Mouse (Mus musculus) kidney, embryonic 14.5 days (tissue): ENCODE data around the gene Dock3. TPM values are rescaled to one million over a fixed set of nuclear protein-coding genes. Genes with fewer than 3 reads are reported as not detected.

ENCODE experiments used
- ATAC-seq: fragments of 200-750 bp; cut with Nextera tagmentation; 2 replicates; pipeline ENCODE4 v1.8.0; 2017; ENCODE audit warnings: moderate number of reproducible peaks, mild to moderate bottlenecking, moderate TSS enrichment, moderate library complexity; ENCODE audit not compliant: low FRiP score, low TSS enrichment
- H3K27ac ChIP-seq: fragments of 300-500 bp; sonication (generic); 2 replicates; pipeline ENCODE4 v1.5.1; 2014; ENCODE audit warnings: low read depth, mild to moderate bottlenecking, low read length, moderate library complexity, mixed read lengths
- H3K27me3 ChIP-seq: fragments of 300-500 bp; sonication (generic); 2 replicates; pipeline ENCODE4 v1.6.1; 2014; ENCODE audit warnings: mild to moderate bottlenecking, low read length; ENCODE audit not compliant: control insufficient read depth, insufficient read depth
- H3K36me3 ChIP-seq: fragments of 300-500 bp; sonication (generic); 2 replicates; pipeline ENCODE4 v1.6.1; 2014; ENCODE audit warnings: low read length, mixed read lengths; ENCODE audit not compliant: control insufficient read depth, insufficient read depth
- H3K4me1 ChIP-seq: fragments of 300-500 bp; sonication (generic); 2 replicates; pipeline ENCODE4 v1.6.1; 2014; ENCODE audit warnings: low read length, mixed read lengths; ENCODE audit not compliant: control insufficient read depth, insufficient read depth
- H3K4me2 ChIP-seq: fragments of 300-500 bp; sonication (generic); replicated peaks from 2 replicates; pipeline ENCODE4 v1.6.1; 2014; ENCODE audit warnings: low read depth, mild to moderate bottlenecking, low read length
- H3K4me3 ChIP-seq: fragments of 300-500 bp; sonication (generic); 2 replicates; pipeline ENCODE4 v1.5.1; 2014; ENCODE audit warnings: mild to moderate bottlenecking, low read length
- H3K9ac ChIP-seq: fragments of 300-500 bp; sonication (generic); 2 replicates; pipeline ENCODE4 v1.6.1; 2014; ENCODE audit warnings: low read depth, mild to moderate bottlenecking, low read length, moderate library complexity
- H3K9me3 ChIP-seq: fragments of 300-500 bp; sonication (generic); 2 replicates; pipeline ENCODE4 v1.6.1; 2016; ENCODE audit warnings: low read length; ENCODE audit not compliant: control insufficient read depth
- whole genome bisulfite sequencing: fragments of 180-500 bp; shearing (Covaris S2); extraction: QIAGEN DNeasy Blood & Tissue Kit; methylation state at CpG from one replicate; pipeline ENCODE4 v1.1.7; 2014; 5-methylcytosine and 5-hydroxymethylcytosine counted together
- polyA plus RNA-seq: library from polyadenylated mRNA; unstranded; fragments of >200 nt; fragmentation: Nextera tagmentation; extraction: Ambion mirVana; gene quantifications from 2 replicates; pipeline ENCODE4 v1.2.1, GENCODE M21; 2014

The Dock3 gene
- polyA plus RNA-seq, 1 experiment from 2014 or later = 0.23 TPM

DNA sequence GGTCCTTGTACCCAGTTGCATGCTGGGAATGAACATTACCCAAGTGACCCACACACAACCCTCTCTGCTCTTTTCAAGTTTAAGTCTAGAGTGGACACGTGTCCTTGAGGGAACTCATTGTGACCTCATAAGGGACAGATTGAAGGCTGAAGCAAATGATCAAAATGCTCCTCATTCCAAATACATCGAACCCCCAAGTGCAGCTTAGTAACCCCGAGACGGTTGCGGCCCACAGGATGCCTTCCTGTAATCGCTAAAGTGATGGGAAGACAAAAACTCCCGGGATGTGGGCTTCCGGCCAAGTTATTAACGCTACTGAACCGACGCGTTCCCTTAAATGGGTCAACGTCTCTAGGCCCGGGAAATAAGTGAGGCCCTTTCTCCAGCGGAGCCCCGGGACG, 340.4 kb downstream of the Dock3 start:
- no peak for ATAC-seq
- H3K4me1 ChIP-seq = peaks cover 14% of the 10 kb centered on the region; the same call in 1 of the 2 replicates
- peak overlapping the region; percentile 88 for H3K27ac ChIP-seq
- H3K9me3 ChIP-seq = no peaks in the 10 kb centered on the region
- peak overlapping the region; percentile 96 for H3K9ac ChIP-seq
- H3K4me2 ChIP-seq = peak overlapping the region; percentile 72
- WGBS = under 1% methylated on average over 17 of the region's 17 CpGs
- peak overlapping the region; percentile 97 for H3K4me3 ChIP-seq
- H3K27me3 ChIP-seq = no peaks in the 10 kb centered on the region
- peaks cover 31% of the 10 kb centered on the region for H3K36me3 ChIP-seq

DNA sequence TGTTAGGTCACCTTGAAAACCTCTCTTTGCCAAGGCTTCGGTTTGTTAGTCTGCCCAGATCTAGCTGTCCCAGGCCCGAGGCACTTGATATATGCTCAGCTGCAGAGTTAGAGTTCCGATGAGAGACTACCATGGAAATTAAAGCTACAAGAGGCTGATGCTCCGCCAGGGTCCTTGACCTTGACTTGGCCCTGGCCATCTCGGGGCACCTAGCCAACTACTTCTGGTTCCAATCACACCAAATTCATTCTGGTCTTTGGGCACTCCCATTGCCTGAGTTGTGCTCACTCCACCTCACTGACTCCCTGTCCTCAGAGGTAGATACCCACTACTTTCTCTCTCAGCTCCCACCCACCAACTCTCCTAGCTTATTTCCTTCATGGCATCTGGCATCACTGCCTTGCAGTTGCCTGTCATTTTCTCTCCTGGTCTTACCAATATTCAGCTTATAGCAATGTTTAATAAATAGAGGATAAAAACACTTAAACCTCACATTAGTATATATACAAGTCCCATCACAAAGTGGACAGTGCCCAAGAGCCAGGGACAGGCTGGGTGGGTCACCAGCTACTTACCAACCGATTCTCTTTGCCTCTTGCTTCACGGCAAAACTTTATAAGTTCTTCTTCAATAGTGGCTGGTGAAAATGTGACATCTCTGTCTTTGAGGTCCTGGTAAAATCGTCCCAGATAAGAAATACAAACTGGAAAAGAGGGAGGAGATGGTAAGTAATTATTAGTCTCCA, 341.0 kb downstream of the Dock3 start:
- peak overlapping the region; percentile 72 for H3K4me2 ChIP-seq
- 62% methylated on average over 8 of the region's 8 CpGs for WGBS
- no peaks in the 10 kb centered on the region for H3K9me3 ChIP-seq
- peaks cover 31% of the 10 kb centered on the region for H3K36me3 ChIP-seq
- peak overlapping the region; percentile 88; the same call in 1 of the 2 replicates for H3K27ac ChIP-seq
- H3K9ac ChIP-seq = peak overlapping the region; percentile 96
- no peak for ATAC-seq
- H3K27me3 ChIP-seq = no peaks in the 10 kb centered on the region
- H3K4me1 ChIP-seq = peaks cover 15% of the 10 kb centered on the region; the same call in 1 of the 2 replicates
- peak overlapping the region; percentile 97 for H3K4me3 ChIP-seq

DNA sequence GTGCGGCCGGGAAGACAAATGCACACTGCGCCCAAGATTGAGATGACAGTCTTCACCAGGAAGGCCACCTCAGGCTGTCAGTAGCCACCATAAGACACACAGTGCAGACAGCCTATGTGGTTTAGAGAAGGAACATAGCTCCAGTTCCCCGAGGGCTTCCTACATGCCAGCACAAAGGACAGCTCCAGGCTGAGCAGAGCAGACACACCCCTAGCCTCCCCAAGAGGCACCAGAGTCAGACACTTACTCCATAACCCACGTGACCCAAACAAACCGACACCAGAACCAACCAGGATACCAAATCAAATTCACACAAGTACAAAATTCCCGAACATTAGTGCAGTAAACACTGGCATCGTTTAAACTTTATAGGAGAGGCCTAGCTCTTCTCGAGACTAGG, 342.4 kb downstream of the Dock3 start:
- peaks cover 37% of the 10 kb centered on the region for H3K36me3 ChIP-seq
- peaks cover 28% of the 10 kb centered on the region for H3K4me1 ChIP-seq
- no peaks in the 10 kb centered on the region for H3K9me3 ChIP-seq
- no peak overlapping the region for H3K9ac ChIP-seq
- ATAC-seq = no peak
- WGBS = 89% methylated on average over 9 of the region's 9 CpGs
- H3K4me2 ChIP-seq = no peak overlapping the region
- H3K4me3 ChIP-seq = no peak overlapping the region
- no peaks in the 10 kb centered on the region for H3K27me3 ChIP-seq
- no peak overlapping the region for H3K27ac ChIP-seq

- Histone ChIP-seq H3K4me2 (no peak overlapping the region), H3K4me3 (no peak overlapping the region), H3K27me3 (no peaks in the 10 kb centered on the region), H3K9me3 (no peaks in the 10 kb centered on the region), H3K4me1 (peaks cover 35% of the 10 kb centered on the region), H3K36me3 (peaks cover 43% of the 10 kb centered on the region), H3K9ac (0 out of 2 replicates have a peak overlapping the region, but pooled peaks have one; percentile 4), H3K27ac (no peak overlapping the region)
- ATAC-seq = no peak
- WGBS = 90% methylated on average over 3 of the region's 3 CpGs
Measured at GRCm38 (mm10) chr9:106888346-106888745, 343.4 kb downstream of the Dock3 start.

GRCm38 (mm10) chr9:106886828-106887702, 344.6 kb downstream of the Dock3 start, which contains the start of gene Rbm15b:
Rbm15b (minus strand) TSS chr9:106887428.
- Histone ChIP-seq H3K4me3 (peak within 1 kb of the TSS; percentile 92), H3K4me1 (peaks cover 42% of the 10 kb centered on the region), H3K27ac (peak within 1 kb of the TSS; percentile 86), H3K36me3 (peaks cover 56% of the 10 kb centered on the region), H3K27me3 (no peaks in the 10 kb centered on the region), H3K9ac (peak within 1 kb of the TSS; percentile 99), H3K4me2 (peak within 1 kb of the TSS; percentile 93), H3K9me3 (no peaks in the 10 kb centered on the region)
- WGBS = 4% methylated on average over 58 of the region's 101 CpGs
- peak; percentile 75 for ATAC-seq

DNA sequence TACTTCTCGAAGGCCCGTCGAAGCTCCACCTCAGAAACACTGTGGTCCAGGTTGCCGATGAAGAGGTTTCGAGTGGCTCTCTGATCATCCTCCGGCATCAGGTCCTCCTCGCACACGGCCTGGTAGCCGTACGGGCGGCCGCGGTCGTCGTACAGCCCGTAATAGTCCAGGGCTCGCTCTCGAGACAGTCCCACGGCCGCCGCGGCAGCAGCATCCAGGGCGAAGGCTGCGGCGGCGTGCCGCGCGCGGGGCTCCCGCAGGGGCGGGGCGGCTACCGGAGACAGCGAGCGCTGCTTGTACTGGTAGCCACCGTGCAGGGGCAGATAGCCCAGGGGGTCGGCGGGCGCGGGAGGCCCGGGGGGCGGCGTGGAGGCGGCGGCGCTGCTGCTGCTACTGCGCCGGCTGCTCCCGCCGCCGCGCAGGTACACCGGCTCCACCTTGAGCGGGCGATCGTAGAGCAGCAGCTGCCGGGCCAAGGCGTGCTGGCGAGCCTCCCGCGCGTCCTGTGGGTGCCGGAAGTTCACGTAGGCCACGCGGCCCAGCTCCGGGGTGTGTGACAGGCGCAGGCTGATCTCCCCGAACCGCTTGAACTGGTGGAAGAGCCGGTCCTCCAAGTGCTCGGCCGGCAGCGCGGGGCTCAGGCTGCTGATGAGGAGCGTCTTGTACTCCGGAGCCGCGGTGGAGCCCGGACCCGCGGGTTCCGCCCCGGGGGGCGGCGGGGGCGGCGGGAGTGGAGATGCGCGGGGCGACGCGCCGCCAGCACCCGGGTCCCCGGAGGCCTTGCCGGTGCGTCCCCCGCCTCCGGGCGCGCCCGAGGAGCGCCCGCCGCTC, 345.6 kb downstream of the Dock3 start:
- Histone ChIP-seq H3K4me1 (peaks cover 42% of the 10 kb centered on the region), H3K27me3 (no peaks in the 10 kb centered on the region), H3K4me3 (peak overlapping the region; percentile 92), H3K9me3 (no peaks in the 10 kb centered on the region), H3K27ac (peak overlapping the region; percentile 86), H3K9ac (peak overlapping the region; percentile 99), H3K36me3 (peaks cover 66% of the 10 kb centered on the region), H3K4me2 (peak overlapping the region; percentile 93)
- under 1% methylated on average over 57 of the region's 107 CpGs for WGBS
- no peak for ATAC-seq

GRCm38 (mm10) chr9:106884996-106885900, 346.5 kb downstream of the Dock3 start:
- Histone ChIP-seq H3K4me3 (peak overlapping the region; percentile 92), H3K9me3 (no peaks in the 10 kb centered on the region), H3K4me1 (peaks cover 35% of the 10 kb centered on the region), H3K27me3 (no peaks in the 10 kb centered on the region), H3K9ac (peak overlapping the region; percentile 99), H3K4me2 (peak overlapping the region; percentile 93), H3K36me3 (peaks cover 65% of the 10 kb centered on the region), H3K27ac (no peak overlapping the region)
- no peak for ATAC-seq
- 10% methylated on average over 44 of the region's 44 CpGs for WGBS

- Histone ChIP-seq H3K27ac (no peak overlapping the region), H3K4me2 (peak overlapping the region; percentile 93), H3K9me3 (no peaks in the 10 kb centered on the region), H3K4me1 (peaks cover 31% of the 10 kb centered on the region), H3K4me3 (peak overlapping the region; percentile 92), H3K27me3 (no peaks in the 10 kb centered on the region), H3K9ac (peak overlapping the region; percentile 99; the same call in 1 of the 2 replicates), H3K36me3 (peaks cover 61% of the 10 kb centered on the region)
- no peak for ATAC-seq
- 29% methylated on average over 16 of the region's 16 CpGs for WGBS
Measured at GRCm38 (mm10) chr9:106884306-106884705, 347.4 kb downstream of the Dock3 start.
